Mouse (Mus musculus) right cerebral cortex, postnatal 36 days (tissue): Measurements from ENCODE around the gene Carnmt1.

ENCODE experiments used
- DNase-seq, 2 experiments: peaks; one replicate each; pipeline ENCODE4 v3.0.0; 2022; ENCODE audit warnings: low spot score in 2 of 2, mixed read lengths in 1 of 2

Carnmt1 gene

DNA sequence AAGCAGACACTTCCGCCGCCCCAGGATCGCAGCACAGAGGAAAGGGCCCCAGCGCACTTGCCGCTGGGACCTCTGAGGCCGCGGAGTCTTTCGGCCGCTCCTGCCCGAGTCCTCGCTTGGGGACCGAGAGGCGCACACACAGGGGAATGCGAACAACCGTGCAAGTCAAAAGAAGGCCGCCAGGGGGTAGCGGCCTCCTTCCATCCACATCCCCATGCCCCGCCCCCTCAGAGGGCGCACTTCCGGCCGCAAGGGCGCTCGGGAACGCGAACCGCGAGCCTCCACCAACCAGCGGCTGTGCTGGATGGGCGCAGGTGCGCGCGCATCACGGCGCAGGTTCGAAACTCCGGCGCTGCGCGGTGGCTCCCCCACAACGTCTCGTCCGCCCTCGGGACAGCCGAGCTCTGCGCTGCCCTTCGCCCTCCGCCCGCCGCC lies 42.3 kb downstream of the Carnmt1 start, which contains the start of gene D030056L22Rik:
Gene D030056L22Rik, plus strand, starts transcription at position 328 of the 435 bp plus-strand sequence.
- peak; percentile 96 to 97 for DNase-seq

DNA sequence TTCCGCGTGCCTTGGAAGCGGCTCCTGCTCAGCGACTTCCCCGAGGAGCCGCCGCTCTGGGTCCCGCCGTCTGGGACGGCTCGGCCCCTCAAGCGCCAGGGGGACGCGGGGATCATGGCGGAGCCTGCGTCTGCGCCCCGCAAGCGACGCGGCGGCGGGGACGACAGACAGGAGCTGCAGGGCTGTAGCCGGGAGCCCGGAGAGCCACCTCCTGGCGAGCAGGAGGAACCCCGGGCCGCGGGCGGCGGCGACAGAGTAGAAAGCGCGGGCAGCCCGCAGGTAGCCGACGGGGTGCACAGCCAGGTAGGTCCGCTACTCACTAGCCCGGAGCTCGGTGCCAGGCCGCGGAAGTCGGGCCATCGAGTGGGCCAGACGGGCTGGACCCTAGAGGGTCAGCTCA lies 42.8 kb downstream of the Carnmt1 start:
- peak; percentile 18 to 41 for DNase-seq

DNA sequence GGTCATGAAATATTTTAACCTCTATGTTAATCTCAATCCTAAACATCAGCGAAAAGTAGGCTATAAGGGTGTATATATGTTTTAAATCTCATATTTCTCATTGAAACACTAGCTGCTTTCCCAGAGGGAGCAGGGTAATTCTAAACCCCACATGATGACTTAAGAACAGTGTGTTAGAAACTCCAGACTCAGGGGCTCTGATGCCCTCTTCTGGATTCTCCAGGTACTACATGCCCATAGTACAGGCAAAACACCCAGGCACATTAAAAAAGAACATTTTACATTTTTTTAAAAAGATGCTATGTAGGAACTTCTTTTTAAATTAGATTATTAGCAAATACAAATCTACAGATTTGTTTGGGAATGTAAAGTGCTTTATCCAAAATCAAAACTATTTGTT lies 45.8 kb downstream of the Carnmt1 start:
- DNase-seq, result peak; percentile 43 to 60

DNA sequence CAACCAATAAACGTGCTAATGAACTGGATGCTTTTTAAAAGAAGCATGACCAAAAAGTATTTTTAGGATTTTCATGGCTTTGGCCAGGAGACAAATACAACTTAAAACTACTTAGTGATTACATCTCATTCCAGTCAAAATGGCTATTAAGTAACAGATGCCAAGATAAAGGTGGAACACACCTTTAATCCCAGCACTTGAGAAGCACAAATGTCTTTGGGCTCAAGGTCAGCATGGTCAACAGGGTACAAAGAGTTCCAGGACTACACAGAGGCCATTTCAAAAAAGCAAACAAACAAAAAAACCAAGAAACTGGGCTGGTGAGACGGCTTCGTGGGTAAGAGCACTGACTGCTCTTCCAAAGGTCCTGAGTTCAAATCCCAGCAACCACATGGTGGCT lies 49.8 kb downstream of the Carnmt1 start:
- no peak for DNase-seq

DNA sequence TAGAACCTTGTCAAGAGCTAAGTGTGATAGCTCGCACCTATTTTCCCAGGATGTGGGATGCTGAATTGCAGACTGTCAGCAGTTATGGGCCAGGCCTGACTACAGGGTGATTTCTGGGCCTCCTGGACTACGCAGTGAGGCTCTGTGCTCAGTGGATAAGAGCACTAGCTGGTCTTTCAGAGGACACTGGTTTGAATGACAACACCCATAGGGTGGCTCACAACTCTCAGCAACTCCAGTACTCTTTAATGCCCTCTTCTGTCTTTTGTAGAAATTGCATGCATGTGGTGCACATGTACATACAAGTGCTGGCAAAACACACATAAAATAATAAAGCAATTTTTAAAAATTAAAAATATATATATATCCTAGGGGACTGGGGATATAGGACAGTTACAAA lies 54.6 kb downstream of the Carnmt1 start:
- no peak for DNase-seq

DNA sequence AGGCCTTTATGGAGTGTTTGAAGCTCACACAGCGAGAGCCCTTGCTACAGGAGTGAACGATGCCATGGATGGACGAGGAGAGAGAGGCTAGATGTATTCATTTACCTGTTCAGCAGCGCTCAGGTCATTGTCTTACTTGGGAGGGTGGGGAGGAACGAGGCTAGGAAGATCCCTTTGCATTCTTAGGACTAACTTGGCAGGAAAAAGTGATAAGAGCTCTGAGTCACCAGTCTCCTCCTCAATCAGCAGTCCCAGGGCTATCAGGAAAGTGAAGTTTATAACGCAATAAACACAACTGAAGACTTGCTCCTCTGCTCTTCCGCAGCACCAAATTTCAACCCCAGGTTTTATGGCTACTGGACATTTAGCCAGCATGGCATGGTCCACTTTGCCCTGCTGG lies 59.7 kb downstream of the Carnmt1 start:
- no peak for DNase-seq

DNA sequence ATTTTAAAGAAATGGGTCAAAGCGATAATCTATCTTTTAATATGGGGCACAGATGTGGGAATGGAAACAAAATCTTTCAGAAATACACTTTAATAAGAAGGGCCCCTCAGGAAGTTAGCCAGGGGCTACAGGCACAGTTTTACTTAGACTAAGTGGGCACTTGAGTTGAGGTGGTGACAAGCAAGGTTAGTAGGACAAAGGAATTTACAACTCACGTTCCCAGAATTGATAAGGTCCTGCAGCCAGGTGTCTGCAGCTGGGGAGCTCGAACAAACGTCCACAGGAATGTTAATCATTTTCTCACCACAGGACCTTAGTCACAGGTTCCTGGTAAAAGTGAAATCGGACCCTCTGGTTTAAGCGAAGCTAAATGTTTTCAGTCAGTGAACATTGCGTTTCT lies 60.5 kb downstream of the Carnmt1 start:
- no peak for DNase-seq

DNA sequence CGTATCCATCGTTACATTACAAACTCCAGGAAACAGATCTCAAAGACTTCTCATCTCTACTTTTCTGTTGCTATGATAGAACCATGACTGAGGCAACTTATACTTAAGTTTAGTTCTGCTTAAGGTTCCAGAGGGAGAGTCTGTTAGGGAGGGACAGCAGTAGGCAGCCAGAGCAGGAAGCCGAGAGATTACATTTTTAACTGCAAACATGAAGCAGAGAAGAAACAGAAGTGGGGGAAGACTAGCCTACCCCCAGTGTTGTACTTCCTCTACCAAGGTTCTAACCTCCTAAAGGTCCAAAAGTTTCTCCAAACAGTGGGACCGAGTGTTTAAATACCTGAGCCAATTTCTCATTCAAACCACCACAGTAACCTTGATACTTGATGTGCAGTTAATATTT lies 65.3 kb downstream of the Carnmt1 start:
- no peak for DNase-seq

DNA sequence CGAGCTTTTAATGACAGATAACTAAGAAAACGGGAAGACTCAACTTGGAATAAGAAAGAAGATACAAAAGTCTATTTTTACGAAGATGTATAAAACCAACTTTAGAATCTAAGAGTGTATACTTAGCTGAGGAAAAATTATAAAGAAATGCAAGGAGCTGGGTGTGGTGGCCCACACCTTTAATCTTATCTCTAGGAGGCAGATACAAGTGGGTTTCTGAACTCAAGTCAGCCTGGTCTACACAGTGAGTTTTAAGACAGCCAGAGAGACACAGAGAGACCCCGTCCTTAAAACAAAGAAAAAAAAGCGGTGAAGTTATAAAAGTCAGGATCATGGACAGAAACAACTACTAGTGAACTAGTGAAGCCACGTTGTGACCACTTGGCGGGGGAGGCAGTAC lies 68.6 kb downstream of the Carnmt1 start:
- no peak for DNase-seq

DNA sequence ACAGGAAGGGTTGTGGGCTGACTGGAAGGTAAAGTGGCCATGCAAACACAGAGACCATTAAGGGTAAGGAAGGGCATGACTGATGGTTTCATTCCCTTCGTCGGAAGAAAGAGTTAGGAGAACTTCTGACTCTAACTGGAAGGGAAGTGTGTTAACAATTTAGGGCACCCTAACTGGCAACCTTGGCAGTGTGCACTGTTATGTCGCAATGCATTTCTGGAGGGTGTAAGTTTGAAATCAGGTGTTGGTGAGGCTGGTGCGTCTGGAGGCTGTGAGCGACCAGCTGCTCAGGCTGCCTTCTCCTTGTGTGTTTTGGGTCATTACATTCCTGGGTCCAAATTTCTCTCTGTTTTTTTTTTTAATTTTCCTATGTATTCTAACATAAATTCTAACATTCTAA lies 73.4 kb downstream of the Carnmt1 start:
- no peak for DNase-seq

DNA sequence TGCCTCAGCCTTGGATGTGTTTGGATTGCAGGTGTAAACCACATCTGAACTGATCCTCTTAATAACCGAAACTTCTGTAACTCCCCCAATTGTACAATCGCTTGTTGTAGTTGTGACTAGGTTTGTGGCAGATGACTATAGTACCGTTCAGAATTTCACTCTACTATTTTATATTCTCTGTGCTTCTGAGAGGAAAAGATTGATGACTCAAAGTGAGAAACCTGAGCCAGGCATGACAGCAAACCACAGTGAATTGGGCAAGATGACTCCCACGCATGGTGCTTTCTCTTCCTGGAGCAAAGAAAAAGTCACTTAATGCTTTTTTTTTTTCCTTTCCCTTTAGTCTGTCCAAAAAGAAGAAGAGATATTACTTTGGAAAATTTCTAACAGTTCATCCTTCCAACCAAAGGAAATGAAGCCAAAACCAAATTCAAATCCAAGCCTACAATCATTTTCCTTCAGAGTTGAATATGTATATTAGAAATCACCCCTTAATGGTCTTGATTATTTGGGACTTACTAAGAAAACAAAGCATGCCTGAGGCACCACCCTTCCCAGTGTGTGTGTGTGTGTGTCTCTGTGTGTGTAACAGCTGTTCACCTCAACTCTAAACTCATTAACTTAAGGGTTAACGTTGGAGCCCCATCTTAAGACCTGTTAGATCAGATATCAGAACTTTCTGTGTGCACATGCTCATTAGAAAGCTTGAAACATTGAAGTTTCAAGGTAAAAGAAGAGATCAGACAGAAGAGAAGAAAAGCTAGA lies 76.2 kb downstream of the Carnmt1 start:
- no peak for DNase-seq

DNA sequence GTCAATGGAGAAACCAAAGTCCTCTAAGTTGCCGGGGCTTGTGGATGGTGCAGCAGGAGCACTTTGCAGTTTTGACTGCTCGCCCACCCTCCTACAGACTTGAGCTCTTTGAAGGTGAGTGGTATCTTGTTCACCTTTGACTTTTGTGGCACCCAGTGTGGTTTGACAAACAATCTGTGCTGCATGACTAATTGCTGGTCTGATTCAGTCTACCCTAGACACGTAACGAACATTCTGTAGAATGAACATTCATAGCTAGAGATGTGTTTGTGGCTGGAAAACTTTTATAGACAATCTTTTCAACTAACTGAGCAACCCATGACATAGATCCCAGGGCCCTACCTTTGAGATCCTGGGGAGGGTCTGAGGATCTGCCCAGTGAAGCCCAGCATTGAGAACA lies 76.8 kb downstream of the Carnmt1 start:
- no peak for DNase-seq

DNA sequence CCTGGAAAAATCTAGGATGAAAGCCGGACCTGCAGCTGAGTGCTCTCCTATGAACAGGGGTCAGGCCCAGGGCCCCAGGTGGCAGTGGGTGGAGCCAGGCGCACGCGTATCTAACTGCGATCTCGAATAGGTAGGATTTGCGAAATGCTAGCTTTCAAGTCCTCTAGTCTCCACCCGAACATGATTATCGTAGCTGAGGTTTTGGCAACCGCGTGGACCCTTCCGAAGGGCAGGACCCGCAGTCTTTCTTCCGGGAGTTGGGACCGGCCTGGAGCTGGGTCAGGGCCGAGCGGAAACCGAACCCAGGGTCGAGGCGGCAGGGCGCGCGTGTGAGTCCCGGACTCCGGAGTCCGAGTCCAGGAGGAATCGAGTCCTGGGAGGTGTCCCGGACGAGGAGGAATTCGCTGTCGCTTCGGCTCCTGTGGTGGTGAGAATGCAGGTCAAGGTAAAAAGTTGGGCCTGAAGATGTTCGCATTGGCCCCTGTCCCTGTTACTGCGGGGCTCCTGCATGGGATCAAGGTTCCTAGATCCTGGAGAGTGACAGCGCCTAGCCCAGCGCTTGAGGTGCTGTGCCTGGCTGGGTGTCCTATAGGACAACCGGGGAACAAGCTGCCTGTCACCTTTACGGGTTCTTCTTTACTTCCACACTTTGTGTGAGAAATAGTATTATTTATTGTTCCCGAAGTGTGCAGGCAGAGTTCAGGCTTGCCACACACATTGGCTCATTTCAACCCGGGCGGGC lies 79.2 kb downstream of the Carnmt1 start, which contains the start of gene Trpm6:
Gene Trpm6, plus strand, starts transcription at position 386 of the 742 bp plus-strand sequence.
- DNase-seq, result no peak
